Mouse (Mus musculus) E14TG2a.4 (cell line): Measurements from ENCODE around the gene Abcb4.

Source experiments
- H3K27me3 ChIP-seq: 2 replicates; pipeline ENCODE4 v1.6.1; 2014; ENCODE audit warnings: low read length, control low read depth; ENCODE audit not compliant: insufficient read depth
- H3K36me3 ChIP-seq: 2 replicates; pipeline ENCODE4 v1.6.1; 2014; ENCODE audit warnings: low read length, control low read depth; ENCODE audit not compliant: insufficient read depth
- H3K4me1 ChIP-seq: replicated peaks from 2 replicates; pipeline ENCODE4 v1.6.1; 2014; ENCODE audit warnings: low read depth, low read length, control low read depth
- H3K4me3 ChIP-seq: replicated peaks from 2 replicates; pipeline ENCODE4 v1.5.1; 2014; ENCODE audit warnings: mild to moderate bottlenecking, low read length
- H3K9me3 ChIP-seq: 2 replicates; pipeline ENCODE4 v1.6.1; 2014; ENCODE audit warnings: low read length, control low read depth
- CTCF ChIP-seq: conservative IDR thresholded peaks from 2 replicates; pipeline ENCODE4 v1.5.1; 2014; ENCODE audit warnings: low read length
- NANOG ChIP-seq: IDR thresholded peaks from 2 replicates; pipeline ENCODE4 v1.6.1; 2014; ENCODE audit warnings: borderline replicate concordance, low read length, mixed read lengths
- POU5F1 ChIP-seq: IDR thresholded peaks from 2 replicates; pipeline ENCODE4 v1.6.1; 2014; ENCODE audit warnings: low read length, borderline replicate concordance

Gene Abcb4

DNA sequence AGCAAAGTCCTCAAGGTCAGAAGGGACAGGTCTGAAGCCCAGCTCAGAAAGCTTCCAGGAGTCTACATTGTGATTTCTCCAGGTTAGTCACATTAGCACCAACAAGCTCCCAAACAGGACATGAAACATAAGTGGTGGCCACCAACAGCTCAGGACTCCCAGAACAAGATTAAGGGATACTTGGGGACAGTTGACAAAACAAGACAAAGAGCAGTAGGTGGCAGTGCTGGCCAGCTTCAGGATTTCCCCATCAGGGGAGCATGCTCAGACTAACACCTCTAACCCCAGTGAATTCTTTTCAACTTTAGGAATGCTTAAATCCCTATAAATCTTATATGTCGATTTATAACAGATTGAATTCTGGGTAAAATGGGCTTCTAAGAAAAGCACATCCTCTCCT lies 25.5 kb upstream of the Abcb4 start:
- no peak for TF ChIP-seq POU5F1
- TF ChIP-seq CTCF: no peak
- no peak for TF ChIP-seq NANOG
- peaks cover 57% of the 10 kb centered on the region for H3K9me3 ChIP-seq

GRCm38 (mm10) chr5:8872979-8873915 lies 20.3 kb upstream of the Abcb4 start:
- Histone ChIP-seq H3K4me1 (no peaks in the 10 kb centered on the region), H3K36me3 (peaks cover 3% of the 10 kb centered on the region), H3K4me3 (no peak overlapping the region), H3K9me3 (peaks cover 24% of the 10 kb centered on the region), H3K27me3 (no peaks in the 10 kb centered on the region)
- TF ChIP-seq CTCF (no peak), NANOG (no peak), POU5F1 (no peak)

More for the DNA sequence above, 25.5 kb upstream of the Abcb4 start:
- Histone ChIP-seq H3K4me3 (no peak overlapping the region), H3K27me3 (no peaks in the 10 kb centered on the region), H3K36me3 (peaks cover 35% of the 10 kb centered on the region), H3K4me1 (no peaks in the 10 kb centered on the region)

GRCm38 (mm10) chr5:8877086-8877485 lies 16.4 kb upstream of the Abcb4 start:
- no peak for TF ChIP-seq POU5F1
- no peak for TF ChIP-seq NANOG
- no peak for TF ChIP-seq CTCF
- H3K4me1 ChIP-seq: no peaks in the 10 kb centered on the region
- H3K27me3 ChIP-seq: no peaks in the 10 kb centered on the region
- no peaks in the 10 kb centered on the region for H3K36me3 ChIP-seq
- peaks cover 2% of the 10 kb centered on the region; the same call in 1 of the 2 replicates for H3K9me3 ChIP-seq
- H3K4me3 ChIP-seq: no peak overlapping the region

DNA sequence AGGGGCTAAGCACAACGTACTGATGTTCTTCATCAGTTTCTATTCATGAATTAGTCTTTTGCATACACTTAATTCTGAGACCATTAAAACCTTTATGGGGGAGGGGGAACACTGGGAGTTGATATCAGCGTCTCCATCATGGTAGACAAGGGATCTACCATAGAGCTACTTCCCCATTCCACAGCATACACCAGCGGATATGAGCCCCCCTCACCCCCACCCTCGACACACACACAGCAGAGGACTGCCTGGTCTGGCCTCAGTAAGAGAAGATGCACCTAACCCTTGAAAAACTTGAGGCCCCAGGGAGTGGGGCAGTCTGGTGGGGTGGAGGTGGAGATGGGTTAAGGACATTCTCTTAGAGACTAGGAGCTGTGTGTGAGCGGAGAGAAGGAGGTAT lies 15.7 kb upstream of the Abcb4 start:
- TF ChIP-seq NANOG: no peak
- TF ChIP-seq POU5F1: no peak
- TF ChIP-seq CTCF: no peak
- no peaks in the 10 kb centered on the region for H3K4me1 ChIP-seq
- H3K27me3 ChIP-seq: no peaks in the 10 kb centered on the region
- no peak overlapping the region for H3K4me3 ChIP-seq
- H3K36me3 ChIP-seq: no peaks in the 10 kb centered on the region
- no peaks in the 10 kb centered on the region for H3K9me3 ChIP-seq

DNA sequence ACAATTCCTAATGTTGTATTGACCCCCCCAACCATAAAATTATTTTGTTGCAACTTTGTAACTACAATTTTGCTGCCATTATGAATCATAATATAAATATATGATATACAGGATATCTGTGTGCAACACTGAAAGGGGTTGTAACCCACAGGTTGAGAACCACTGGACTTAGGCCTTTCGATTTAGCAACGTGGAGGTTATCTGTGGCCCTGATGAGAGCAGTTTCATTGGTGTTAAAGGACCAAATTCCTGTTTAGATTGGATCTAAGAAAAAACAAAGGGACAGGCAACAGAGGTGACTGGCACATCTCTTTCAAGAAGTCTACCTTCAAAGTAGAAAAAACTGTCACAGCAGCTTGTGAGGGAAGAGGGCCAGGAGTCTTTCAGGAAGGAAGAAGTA lies 7.7 kb upstream of the Abcb4 start:
- 0 out of 2 replicates have a peak, but pooled peaks cover under 1% of the 10 kb centered on the region for H3K27me3 ChIP-seq
- H3K4me3 ChIP-seq: no peak overlapping the region
- 0 out of 2 replicates have a peak, but pooled peaks cover under 1% of the 10 kb centered on the region for H3K9me3 ChIP-seq
- H3K36me3 ChIP-seq: no peaks in the 10 kb centered on the region
- no peak for TF ChIP-seq CTCF
- no peak for TF ChIP-seq POU5F1
- TF ChIP-seq NANOG: no peak
- no peaks in the 10 kb centered on the region for H3K4me1 ChIP-seq

DNA sequence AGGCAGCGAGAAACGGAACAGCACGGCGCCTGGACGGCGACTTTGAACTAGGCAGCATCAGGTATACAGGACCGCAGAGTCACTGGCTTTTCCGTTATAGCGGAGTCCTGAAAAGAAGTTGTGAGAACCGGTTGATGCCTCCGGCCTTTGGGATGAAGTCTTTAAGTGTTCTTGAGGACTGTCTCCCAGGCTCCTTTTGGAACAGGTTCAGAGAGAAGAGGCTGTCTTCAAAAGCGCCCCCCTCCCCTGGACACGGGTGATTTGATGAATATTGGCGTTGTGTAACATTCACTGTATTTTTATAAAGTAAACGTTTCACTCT lies 548 bp downstream of the Abcb4 start:
- no peak for TF ChIP-seq CTCF
- no peak for TF ChIP-seq POU5F1
- no peaks in the 10 kb centered on the region for H3K36me3 ChIP-seq
- H3K27me3 ChIP-seq: peaks cover 44% of the 10 kb centered on the region
- peak overlapping the region; percentile 80 for H3K4me3 ChIP-seq
- H3K4me1 ChIP-seq: peaks cover 11% of the 10 kb centered on the region
- 0 out of 2 replicates have a peak, but pooled peaks cover 3% of the 10 kb centered on the region for H3K9me3 ChIP-seq

DNA sequence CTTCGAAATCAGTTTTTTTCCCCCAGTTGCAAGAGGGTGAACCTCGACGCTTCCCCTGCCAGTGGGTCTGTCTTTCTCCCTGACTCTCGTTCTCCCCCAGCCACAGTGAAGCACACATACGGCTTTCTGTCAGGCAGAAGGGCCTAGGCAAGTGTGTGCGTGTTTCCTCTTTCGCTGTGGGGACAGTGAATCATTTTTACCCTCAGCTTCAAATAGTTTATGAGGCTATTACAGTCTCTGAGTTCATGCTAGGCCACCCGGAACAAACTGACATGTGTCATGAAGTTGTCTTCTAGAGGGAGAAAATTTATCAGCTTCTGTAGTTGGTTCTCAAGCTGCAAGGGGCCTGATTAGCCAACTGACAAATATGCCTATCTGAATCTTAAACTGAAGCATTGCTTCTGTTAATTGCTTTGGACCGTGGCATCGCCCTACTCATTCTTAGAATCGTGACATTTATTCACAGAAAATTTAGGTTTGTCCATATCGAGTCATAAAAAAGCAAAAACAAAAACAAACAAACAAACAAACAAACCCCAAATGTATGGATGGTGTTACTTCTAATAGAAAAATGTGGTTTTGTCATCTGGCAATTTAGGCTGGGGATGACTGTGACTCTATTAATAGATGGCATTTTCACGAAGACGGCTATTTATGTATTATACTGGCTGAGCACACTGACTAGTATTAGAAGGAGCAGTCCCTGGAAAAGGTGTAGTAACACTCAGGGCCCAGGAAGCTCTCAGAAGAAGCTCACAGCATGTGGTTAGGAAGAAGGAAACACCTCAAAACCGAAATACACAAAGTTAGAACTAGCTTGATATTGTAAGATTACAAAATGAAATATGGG lies 1.3 kb downstream of the Abcb4 start:
- no peak overlapping the region for H3K4me3 ChIP-seq
- no peaks in the 10 kb centered on the region for H3K36me3 ChIP-seq
- peaks cover 11% of the 10 kb centered on the region for H3K4me1 ChIP-seq
- H3K27me3 ChIP-seq: peaks cover 44% of the 10 kb centered on the region
- H3K9me3 ChIP-seq: 0 out of 2 replicates have a peak, but pooled peaks cover 3% of the 10 kb centered on the region
- TF ChIP-seq POU5F1 (no peak), NANOG (no peak), CTCF (no peak)

GRCm38 (mm10) chr5:8896198-8896597 lies 2.7 kb downstream of the Abcb4 start:
- H3K36me3 ChIP-seq: no peaks in the 10 kb centered on the region
- peaks cover 41% of the 10 kb centered on the region for H3K27me3 ChIP-seq
- H3K4me3 ChIP-seq: no peak overlapping the region
- TF ChIP-seq NANOG: no peak
- TF ChIP-seq CTCF: no peak
- TF ChIP-seq POU5F1: no peak
- peaks cover 11% of the 10 kb centered on the region for H3K4me1 ChIP-seq
- no peaks in the 10 kb centered on the region for H3K9me3 ChIP-seq
